Mouse (Mus musculus): ENCODE measurements around the gene Arhgap24.

DNA sequence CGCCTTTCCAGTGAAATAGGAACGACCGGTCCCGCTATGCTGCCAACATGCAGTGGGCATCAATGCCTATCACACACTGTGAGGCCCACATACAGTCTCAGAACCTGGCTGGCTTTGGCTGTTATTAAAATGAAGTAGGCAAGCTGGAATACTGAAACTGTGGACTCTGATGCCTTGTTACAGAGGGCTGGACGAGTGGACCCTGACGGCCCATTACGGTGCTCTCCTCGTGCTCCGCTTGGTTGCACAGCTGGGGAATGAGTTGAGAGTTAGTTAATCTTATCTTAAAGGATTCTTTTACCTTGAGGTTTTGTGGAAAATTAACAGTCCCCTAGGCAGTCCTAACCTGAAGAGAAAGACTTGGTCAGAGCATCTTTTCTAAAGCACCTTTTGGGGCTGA, 422.3 kb downstream of the Arhgap24 start:
- TF ChIP-seq CTCF (IDR thresholded peaks at IDR 0.05; ENCODE audit: low read depth, low read length): no peak
- TF ChIP-seq POLR2A (IDR thresholded peaks at IDR 0.05; ENCODE audit: extremely low read depth, insufficient read depth, low read length): no peak
